Mouse (Mus musculus) adrenal gland, adult (tissue): ENCODE measurements around the gene Gm16442.
"Not testable (repeated sequence)": the region's sequence is repeated elsewhere in the genome, so short reads cannot be mapped to it uniquely, and the experiment has no call there.

Experiments used
- DNase-seq, 2 experiments: peaks; one replicate each; pipeline ENCODE4 v3.0.0; 2022 to 2023; ENCODE audit warnings: low spot score in 1 of 2; ENCODE audit not compliant: inconsistent age in 2 of 2

Gene Gm16442

GRCm38 (mm10) chr7:20122479-20122878, at the start of gene Gm16442:
TSS of gene Gm16442 (minus strand) at chr7:20122579.
- DNase-seq: not testable (repeated sequence)

GRCm38 (mm10) chr7:20168277-20168676, 45.9 kb upstream of the Gm16442 start, which contains the start of gene Vmn1r94:
TSS of gene Vmn1r94 (minus strand) at chr7:20168377.
- DNase-seq: not testable (repeated sequence)

- DNase-seq: not testable (repeated sequence)
Observed at GRCm38 (mm10) chr7:20138988-20139387, 16.6 kb upstream of the Gm16442 start, which contains the start of gene Vmn1r93. TSS of gene Vmn1r93 (minus strand) at chr7:20139088.

GRCm38 (mm10) chr7:20099380-20099779, 23.0 kb downstream of the Gm16442 start, which contains the start of gene Vmn1r91:
TSS of gene Vmn1r91 (plus strand) at chr7:20099680.
- DNase-seq: not testable (repeated sequence)

GRCm38 (mm10) chr7:20078118-20078517, 44.3 kb downstream of the Gm16442 start:
- DNase-seq: not testable (repeated sequence)
